In genomic region chr12:91315026-91315425, GRCm38 (mm10) we compare ENCODE assay signal across 10 mouse cellular contexts.
"Had no signal": no experiment of that assay in that cellular context is flagged by ENCODE, and none has a peak within 500 bp of the region (broad histone marks: within the 10 kb centered on the region; RNA-seq: fewer than 3 reads in every experiment).

No protein-coding gene starts in this region.

- DNase-seq: lung, adult 18-20 months; lung, embryonic 14.5 days; lung, postnatal 10 days; lung, postnatal 4 days; midbrain, embryonic 14.5 days; right cerebral cortex, postnatal 14 days; spleen, adult 18-20 months; thymus, adult 18-20 months; thymus, postnatal 14 days; thymus, postnatal 36 days had no signal
